Mouse (Mus musculus) myocyte (in vitro differentiated cells): ENCODE data around the gene Uchl5. TPM values are rescaled to one million over a fixed set of nuclear protein-coding genes. Genes with fewer than 3 reads are reported as not detected.

Experiments used
- H3K27me3 ChIP-seq: one replicate; pipeline ENCODE4 v1.6.1; 2011; ENCODE audit not compliant: control insufficient read depth, insufficient read depth, insufficient read length
- H3K36me3 ChIP-seq: one replicate; pipeline ENCODE4 v1.6.1; 2011; ENCODE audit not compliant: control insufficient read depth, insufficient read depth
- H3K4me2 ChIP-seq: one replicate; pipeline ENCODE4 v1.6.1; 2011; ENCODE audit warnings: low read depth, control low read depth
- H3K4me3 ChIP-seq: one replicate; pipeline ENCODE4 v1.5.1; 2011; ENCODE audit warnings: mild to moderate bottlenecking, control low read depth, moderate library complexity
- H3K79me2 ChIP-seq: one replicate; pipeline ENCODE4 v1.6.1; 2011; ENCODE audit not compliant: control insufficient read depth, insufficient read depth
- H3ac ChIP-seq: one replicate; pipeline ENCODE4 v1.6.1; 2011; ENCODE audit not compliant: control insufficient read depth, insufficient read length
- CEBPB ChIP-seq: IDR thresholded peaks from 2 replicates; pipeline ENCODE4 v1.6.1; 2011; ENCODE audit warnings: mild to moderate bottlenecking, moderate library complexity; ENCODE audit not compliant: poor library complexity, insufficient read depth, severe bottlenecking
- E2F4 ChIP-seq: IDR thresholded peaks from one replicate; pipeline ENCODE4 v1.6.1; 2011; ENCODE audit warnings: mild to moderate bottlenecking, control low read depth, moderate library complexity; ENCODE audit not compliant: insufficient read depth
- MAX ChIP-seq: IDR thresholded peaks from one replicate; pipeline ENCODE4 v1.6.1; 2011; ENCODE audit warnings: low read depth, mild to moderate bottlenecking, control low read depth
- MYOD1 ChIP-seq, 3 experiments: IDR thresholded peaks; one replicate each; pipeline ENCODE4 v1.6.1; 2011; ENCODE audit warnings: control low read depth in 2 of 3, low read depth in 2 of 3, mild to moderate bottlenecking in 2 of 3, moderate library complexity in 1 of 3; ENCODE audit not compliant: insufficient read length in 2 of 3, control insufficient read depth in 1 of 3
- MYOG ChIP-seq, 3 experiments: IDR thresholded peaks; one replicate each; pipeline ENCODE4 v1.6.1; 2011; ENCODE audit warnings: control low read depth in 2 of 3, low read depth in 2 of 3, mild to moderate bottlenecking in 2 of 3; ENCODE audit not compliant: insufficient read length in 2 of 3, control insufficient read depth in 1 of 3, insufficient read depth in 1 of 3
- POLR2A ChIP-seq: IDR thresholded peaks from one replicate; pipeline ENCODE4 v1.6.1; 2011; ENCODE audit warnings: low read depth, mild to moderate bottlenecking, control low read depth, moderate library complexity; ENCODE audit not compliant: insufficient read length
- POLR2AphosphoS2 ChIP-seq: IDR thresholded peaks from one replicate; pipeline ENCODE4 v1.6.1; 2011; ENCODE audit warnings: low read depth, control low read depth; ENCODE audit not compliant: insufficient read length
- REST ChIP-seq: IDR thresholded peaks from one replicate; pipeline ENCODE4 v1.6.1; 2011; ENCODE audit warnings: mild to moderate bottlenecking, control low read depth, moderate library complexity; ENCODE audit not compliant: insufficient read depth, insufficient read length
- SRF ChIP-seq: IDR thresholded peaks from one replicate; pipeline ENCODE4 v1.6.1; 2011; ENCODE audit warnings: low read depth; ENCODE audit not compliant: control insufficient read depth, insufficient read length
- TCF12 ChIP-seq: IDR thresholded peaks from one replicate; pipeline ENCODE4 v1.6.1; 2011; ENCODE audit warnings: mild to moderate bottlenecking, control low read depth; ENCODE audit not compliant: poor library complexity, insufficient read depth, severe bottlenecking
- TCF3 ChIP-seq: IDR thresholded peaks from one replicate; pipeline ENCODE4 v1.6.1; 2011; ENCODE audit warnings: low read depth, control low read depth; ENCODE audit not compliant: insufficient read length
- USF1 ChIP-seq: IDR thresholded peaks from one replicate; pipeline ENCODE4 v1.6.1; 2011; ENCODE audit warnings: low read depth, mild to moderate bottlenecking, control low read depth, moderate library complexity
- polyA plus RNA-seq: library from polyadenylated mRNA; unstranded; fragments of >200 nt; fragmentation: generic; extraction: Trizol; gene quantifications from one replicate; pipeline ENCODE4 v1.2.1, GENCODE M21; 2012; ENCODE audit warnings: missing spikeins

The Uchl5 gene
- polyA plus RNA-seq, 1 experiment: 13.9 TPM

DNA sequence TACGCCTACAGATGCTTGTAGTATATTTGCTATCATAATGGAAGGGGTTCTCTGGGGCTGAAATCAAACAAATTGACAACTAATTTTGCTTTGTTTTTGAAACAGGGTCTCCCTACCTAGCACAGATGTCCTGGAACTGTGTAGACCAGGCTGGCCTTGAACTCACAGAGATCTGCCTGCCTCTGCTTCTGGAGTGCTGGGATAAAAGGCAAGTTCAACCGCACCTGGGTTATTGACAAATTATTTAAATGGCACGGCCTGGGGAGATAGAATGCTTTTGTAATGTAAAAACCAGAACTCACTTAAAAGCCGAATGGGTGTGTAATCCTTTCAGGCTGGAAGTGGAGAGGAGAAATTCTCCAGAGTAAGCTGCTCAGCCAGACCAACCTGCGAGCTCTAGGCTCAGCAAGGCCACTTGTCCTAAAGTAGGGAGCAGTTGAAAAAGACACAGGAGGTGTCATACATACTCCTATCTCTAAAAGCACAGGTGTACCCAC, 43.1 kb upstream of the Uchl5 start:
- no peak overlapping the region for H3K4me3 ChIP-seq
- H3ac ChIP-seq: no peak overlapping the region
- H3K4me2 ChIP-seq: no peak overlapping the region
- no peaks in the 10 kb centered on the region for H3K36me3 ChIP-seq
- no peak for TF ChIP-seq REST
- no peak for TF ChIP-seq POLR2AphosphoS2
- H3K27me3 ChIP-seq: no peaks in the 10 kb centered on the region
- H3K79me2 ChIP-seq: no peaks in the 10 kb centered on the region

DNA sequence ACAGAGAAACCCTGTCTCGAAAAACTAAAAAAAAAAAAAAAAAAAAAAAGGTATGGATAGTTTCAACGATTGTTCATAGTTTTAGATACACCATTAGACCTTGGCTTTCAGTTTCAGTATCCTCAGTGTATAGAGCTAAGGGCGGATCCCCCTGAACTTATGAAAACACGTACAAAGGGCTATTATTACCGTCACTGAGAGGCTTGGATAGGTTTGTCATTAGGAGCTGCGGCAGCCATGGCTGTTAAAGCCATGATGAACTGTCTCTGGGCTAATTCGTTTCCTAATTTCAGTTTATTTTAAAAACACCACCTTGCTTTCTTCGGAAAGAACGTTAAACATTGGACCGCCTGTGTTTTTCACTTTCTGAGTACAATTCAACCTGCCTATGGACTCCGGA, 38.3 kb upstream of the Uchl5 start:
- no peak for TF ChIP-seq MYOD1 (IDR thresholded peaks at IDR 0.05; ENCODE audit: control insufficient read depth in 1 of 3, insufficient read length in 2 of 3, low read depth in 2 of 3)
- TF ChIP-seq USF1: no peak
- TF ChIP-seq POLR2AphosphoS2: no peak
- TF ChIP-seq E2F4: no peak
- no peak for TF ChIP-seq POLR2A
- TF ChIP-seq MAX: no peak
- no peak for TF ChIP-seq REST
- peak overlapping the region; percentile 89 for H3K4me2 ChIP-seq
- H3K4me3 ChIP-seq: peak overlapping the region; percentile 50
- peak overlapping the region; percentile 66 for H3ac ChIP-seq
- no peaks in the 10 kb centered on the region for H3K79me2 ChIP-seq
- no peaks in the 10 kb centered on the region for H3K27me3 ChIP-seq
- H3K36me3 ChIP-seq: peaks cover 13% of the 10 kb centered on the region

GRCm38 (mm10) chr1:143739361-143740350, 37.4 kb upstream of the Uchl5 start:
- H3K79me2 ChIP-seq: no peaks in the 10 kb centered on the region
- no peaks in the 10 kb centered on the region for H3K27me3 ChIP-seq
- peak overlapping the region; percentile 50 for H3K4me3 ChIP-seq
- peak in 1 of 3 experiments; percentile 5 for TF ChIP-seq MYOD1 (IDR thresholded peaks at IDR 0.05; ENCODE audit: control insufficient read depth in 1 of 3, insufficient read length in 2 of 3, low read depth in 2 of 3)
- TF ChIP-seq POLR2AphosphoS2: peak; percentile 32
- peak; percentile 97 for TF ChIP-seq USF1
- peak; percentile 19 for TF ChIP-seq SRF
- TF ChIP-seq POLR2A: peak; percentile 64
- TF ChIP-seq MAX: no peak
- TF ChIP-seq TCF12: no peak
- TF ChIP-seq MYOG (IDR thresholded peaks at IDR 0.05; ENCODE audit: control insufficient read depth in 1 of 3, insufficient read depth in 1 of 3, insufficient read length in 2 of 3, low read depth in 2 of 3): no peak
- no peak for TF ChIP-seq CEBPB
- TF ChIP-seq REST: no peak
- TF ChIP-seq E2F4: no peak
- TF ChIP-seq TCF3: no peak
- peaks cover 16% of the 10 kb centered on the region for H3K36me3 ChIP-seq
- H3ac ChIP-seq: peak overlapping the region; percentile 66
- H3K4me2 ChIP-seq: peak overlapping the region; percentile 89

- H3K79me2 ChIP-seq: no peaks in the 10 kb centered on the region
- H3K36me3 ChIP-seq: peaks cover 17% of the 10 kb centered on the region
- TF ChIP-seq POLR2A (no peak), USF1 (no peak), MYOG (IDR thresholded peaks at IDR 0.05; ENCODE audit: control insufficient read depth in 1 of 3, insufficient read depth in 1 of 3, insufficient read length in 2 of 3, low read depth in 2 of 3) (no peak), TCF12 (no peak), SRF (no peak), TCF3 (no peak)
- no peaks in the 10 kb centered on the region for H3K27me3 ChIP-seq
- H3K4me2 ChIP-seq: peak overlapping the region; percentile 77
- no peak overlapping the region for H3ac ChIP-seq
- peak overlapping the region; percentile 50 for H3K4me3 ChIP-seq
Measured at GRCm38 (mm10) chr1:143740581-143740980, 36.5 kb upstream of the Uchl5 start.

DNA sequence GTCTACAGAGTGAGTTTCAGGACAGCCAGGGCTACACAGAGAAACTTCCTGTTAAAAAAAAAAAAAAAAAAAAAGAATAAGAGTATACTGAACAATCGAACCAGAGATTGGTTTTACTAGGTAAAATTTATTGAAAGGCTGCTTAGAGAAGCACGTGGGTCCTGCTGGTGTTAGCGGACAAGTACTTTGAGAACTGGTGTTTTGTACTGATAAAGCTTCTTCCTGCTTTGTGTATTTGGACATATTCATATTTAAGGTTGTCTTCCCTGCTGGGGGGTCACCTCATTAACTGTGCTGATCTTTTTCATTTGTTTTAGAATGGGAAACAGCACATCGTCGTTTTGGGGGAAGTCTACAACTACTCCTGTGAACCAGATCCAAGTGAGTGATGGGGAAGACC, 35.7 kb upstream of the Uchl5 start:
- H3K27me3 ChIP-seq: no peaks in the 10 kb centered on the region
- H3K4me2 ChIP-seq: no peak overlapping the region
- H3K36me3 ChIP-seq: peaks cover 17% of the 10 kb centered on the region
- TF ChIP-seq TCF12 (no peak), TCF3 (no peak), POLR2A (no peak), SRF (no peak), CEBPB (no peak), POLR2AphosphoS2 (no peak), MAX (no peak)
- H3K4me3 ChIP-seq: no peak overlapping the region
- no peaks in the 10 kb centered on the region for H3K79me2 ChIP-seq
- no peak overlapping the region for H3ac ChIP-seq
